Mouse (Mus musculus) frontal cortex, adult 2 months (tissue): ENCODE measurements around the gene Nr2c2. TPM values are rescaled to one million over a fixed set of nuclear protein-coding genes. Genes with fewer than 3 reads are reported as not detected.
"Not testable (repeated sequence)": the region's sequence is repeated elsewhere in the genome, so short reads cannot be mapped to it uniquely, and the experiment has no call there.

Experiments used
- DNase-seq, 2 experiments: peaks; one replicate each; pipeline ENCODE4 v3.0.0; 2022; ENCODE audit warnings: low spot score in 1 of 2; ENCODE audit errors: extremely low spot score in 1 of 2
- polyA plus RNA-seq: library from polyadenylated mRNA; depleted of rRNA; stranded (reverse); fragments of >200 nt; gene quantifications from 2 replicates; pipeline ENCODE4 v1.2.3, GENCODE M21; 2012; rRNA removed

Gene Nr2c2
- polyA plus RNA-seq, result 41.5 and 44.2 TPM in 2 replicates

DNA sequence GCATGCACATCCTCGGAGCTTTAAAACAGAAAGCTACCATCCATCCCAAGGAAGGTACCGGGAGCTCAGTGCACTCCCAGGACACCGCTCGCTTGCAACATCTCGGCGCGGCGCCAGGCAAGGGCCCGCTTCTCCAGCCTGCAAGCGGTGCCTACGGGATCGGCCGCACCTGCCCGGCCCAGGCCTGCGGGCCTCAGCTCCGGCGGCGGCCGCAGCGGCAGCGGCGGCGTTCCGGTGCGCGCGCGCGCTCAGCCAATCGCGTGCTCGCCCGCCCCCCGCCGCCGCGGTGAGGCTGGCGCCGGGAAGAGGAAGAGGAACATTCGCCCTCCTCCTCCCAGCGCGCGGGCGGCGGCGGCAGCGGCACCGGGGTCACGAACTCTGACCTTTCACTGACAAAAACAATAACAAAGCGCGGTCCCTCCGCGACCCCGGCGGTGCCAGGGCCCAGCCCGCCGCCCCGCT is at the start of gene Nr2c2:
Gene Nr2c2, plus strand, starts transcription at position 261 of the 462 bp plus-strand sequence.
- peak; percentile 64 to 84 for DNase-seq

DNA sequence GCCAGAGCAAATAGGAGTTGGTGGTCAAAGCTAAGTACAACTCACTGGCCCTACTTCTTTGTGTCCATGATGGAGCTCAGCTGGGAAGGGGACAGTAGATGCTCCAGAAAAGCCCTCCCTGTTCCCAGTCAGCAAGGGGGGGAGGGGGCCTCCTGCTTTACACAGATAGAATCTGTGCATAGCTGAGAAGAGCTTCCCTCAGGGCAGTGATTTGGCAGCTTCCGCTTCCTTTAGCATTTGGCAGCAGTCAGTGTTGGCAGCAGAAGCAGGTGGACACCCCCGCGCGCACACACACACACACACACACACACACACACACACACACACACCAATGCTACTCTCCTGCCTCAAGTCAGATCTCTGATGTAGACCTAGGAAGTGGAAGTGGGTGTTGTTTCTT is 49.1 kb upstream of the Nr2c2 start:
- peak in 1 of 2 experiments; percentile 51 for DNase-seq

DNA sequence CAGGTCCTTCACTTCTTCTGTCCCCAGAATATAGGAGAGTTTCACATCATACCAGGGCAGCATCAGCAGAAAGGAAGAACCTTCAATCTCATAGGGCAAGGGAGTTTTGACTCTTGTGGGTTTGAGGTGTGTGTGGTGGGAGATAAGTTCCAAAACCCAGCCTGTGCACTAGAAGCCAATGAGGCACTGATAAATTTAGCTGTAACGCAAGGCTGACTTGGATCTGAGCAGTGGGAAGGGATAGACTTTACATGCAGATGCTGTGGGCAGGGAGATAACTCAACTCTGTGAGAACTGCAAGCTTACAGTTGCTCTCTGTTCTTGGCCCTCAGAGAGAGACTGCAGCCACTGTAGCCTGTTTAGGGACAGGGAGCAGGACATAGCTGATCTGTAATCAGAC is 48.3 kb upstream of the Nr2c2 start:
- DNase-seq, result no peak

- DNase-seq, result no peak
These were observed 33.4 kb upstream of the Nr2c2 start for GRCm38 (mm10) chr6:92057768-92058167.

- DNase-seq, result no peak
These were observed 29.5 kb upstream of the Nr2c2 start for GRCm38 (mm10) chr6:92061725-92062124.

GRCm38 (mm10) chr6:92063452-92063851 is 27.7 kb upstream of the Nr2c2 start:
- DNase-seq, result no peak

DNA sequence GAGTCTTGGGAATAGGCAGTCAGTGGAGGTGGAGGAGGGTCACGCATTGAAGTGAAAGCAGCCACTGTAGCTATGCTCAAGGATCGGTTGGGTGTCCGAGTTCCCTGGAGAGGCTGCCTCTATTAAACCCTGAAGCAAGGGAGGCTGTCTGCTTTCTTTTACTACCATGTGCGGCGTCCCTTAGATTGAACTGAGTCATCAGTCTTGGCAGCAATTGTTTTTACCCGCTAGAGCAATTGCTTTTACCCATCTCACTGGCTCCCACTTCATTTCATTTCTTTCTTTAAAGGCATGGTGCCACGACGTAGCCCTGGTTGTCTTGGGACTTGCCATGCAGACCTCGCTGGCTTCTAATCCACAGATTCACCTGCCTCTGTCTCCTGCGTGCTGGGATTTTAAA is 27.1 kb upstream of the Nr2c2 start:
- DNase-seq, result peak in 1 of 2 experiments; percentile 75

- peak in 1 of 2 experiments; percentile 51 for DNase-seq
These were observed 25.3 kb upstream of the Nr2c2 start for GRCm38 (mm10) chr6:92065721-92066496.

DNA sequence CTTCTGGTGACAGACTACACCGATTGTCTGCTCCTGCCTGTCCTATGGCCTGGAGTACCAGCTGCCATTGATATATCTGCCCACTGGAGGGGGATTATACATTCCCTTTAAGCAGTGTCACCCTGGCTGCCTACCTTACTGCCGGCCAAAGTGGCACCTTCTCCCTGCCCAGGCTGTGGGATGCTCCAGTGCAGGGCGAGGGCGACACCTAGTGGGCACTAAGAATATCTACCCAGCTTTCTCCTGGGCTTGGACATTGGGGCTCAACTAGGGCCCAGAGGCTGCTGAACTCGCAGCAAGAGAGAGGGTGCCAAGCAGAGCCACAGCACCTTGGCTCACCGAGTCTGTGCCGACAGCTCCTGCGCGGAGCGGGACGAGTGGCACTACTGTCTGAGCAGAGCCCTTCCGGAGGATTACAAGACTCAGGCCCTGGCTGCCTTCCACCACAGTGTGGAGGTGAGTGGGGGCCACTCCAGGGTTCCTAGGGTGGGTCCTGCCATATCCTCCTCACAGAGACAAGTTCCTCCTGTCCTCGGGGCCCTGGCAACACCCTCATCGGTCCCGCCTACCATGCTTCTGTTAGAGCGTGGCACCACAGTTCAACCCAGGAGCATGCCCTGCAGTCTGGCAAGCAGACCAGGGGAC is 23.9 kb upstream of the Nr2c2 start:
- peak in 1 of 2 experiments; percentile 84 for DNase-seq

DNA sequence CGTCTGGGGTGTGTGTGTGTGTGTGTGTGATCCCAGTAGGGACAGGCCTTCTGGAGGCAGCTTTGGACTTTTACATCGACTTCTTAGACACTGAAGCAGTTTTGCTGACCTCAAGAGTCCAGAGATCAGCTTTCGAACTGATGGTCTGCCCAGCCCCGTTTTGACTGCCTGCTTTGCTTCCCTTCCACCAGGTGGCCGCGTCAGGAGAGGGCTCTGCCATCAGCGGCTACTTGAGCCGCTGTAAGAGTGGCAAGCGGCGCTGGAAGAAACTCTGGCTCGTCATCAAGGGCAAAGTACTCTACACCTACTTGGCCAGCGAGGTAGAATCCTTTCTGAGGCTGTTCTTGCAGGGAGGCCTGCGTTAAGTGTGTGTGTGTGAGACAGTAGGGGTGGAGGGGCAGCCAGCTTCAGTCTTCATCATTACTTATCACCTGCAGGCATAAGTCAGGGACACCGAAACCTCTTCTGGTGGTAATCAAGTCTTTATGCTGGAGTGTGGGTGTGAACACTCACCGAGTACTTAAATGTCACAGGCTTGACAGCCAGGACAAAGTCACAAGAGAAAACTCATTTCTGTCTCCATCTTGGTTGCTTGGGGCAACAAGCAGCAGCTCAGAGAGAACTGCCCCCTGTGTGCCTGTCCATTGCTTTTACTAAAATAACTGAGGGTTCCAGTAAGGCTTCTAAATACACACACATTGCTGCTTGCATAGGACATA is 19.9 kb upstream of the Nr2c2 start:
- no peak for DNase-seq

- DNase-seq, result no peak
These were observed 10.5 kb upstream of the Nr2c2 start for GRCm38 (mm10) chr6:92080730-92081129.

- no peak for DNase-seq
These were observed 8.4 kb upstream of the Nr2c2 start for GRCm38 (mm10) chr6:92082756-92083155.

GRCm38 (mm10) chr6:92084932-92085331 is 6.3 kb upstream of the Nr2c2 start:
- DNase-seq, result peak in 1 of 2 experiments; percentile 50

- not testable (repeated sequence) for DNase-seq
These were observed 2.0 kb upstream of the Nr2c2 start for GRCm38 (mm10) chr6:92089141-92089540.

- DNase-seq, result no peak
These were observed 1.2 kb upstream of the Nr2c2 start for GRCm38 (mm10) chr6:92089982-92090381.

DNA sequence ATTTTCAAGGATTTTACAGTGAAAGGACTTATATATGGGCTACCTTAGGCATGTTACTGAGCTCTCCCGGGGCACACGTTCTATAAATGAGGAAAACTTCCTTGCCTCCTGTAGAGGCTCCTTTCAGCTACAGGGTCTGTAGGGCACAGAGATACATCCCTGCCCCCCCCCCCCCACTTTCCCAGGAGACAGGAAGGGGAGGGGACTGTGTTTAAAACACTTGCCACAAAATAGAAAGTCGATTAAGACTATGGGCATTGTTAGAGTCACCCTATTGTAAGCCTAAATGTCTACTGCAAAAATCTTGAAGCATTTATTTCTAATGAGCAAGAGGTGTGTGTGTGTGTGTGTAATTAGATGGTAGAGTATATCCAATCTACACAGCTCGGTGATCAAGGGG is 693 bp upstream of the Nr2c2 start:
- DNase-seq, result no peak

GRCm38 (mm10) chr6:92091767-92092489 is 738 bp downstream of the Nr2c2 start:
- DNase-seq, result peak; percentile 97 to 100

DNA sequence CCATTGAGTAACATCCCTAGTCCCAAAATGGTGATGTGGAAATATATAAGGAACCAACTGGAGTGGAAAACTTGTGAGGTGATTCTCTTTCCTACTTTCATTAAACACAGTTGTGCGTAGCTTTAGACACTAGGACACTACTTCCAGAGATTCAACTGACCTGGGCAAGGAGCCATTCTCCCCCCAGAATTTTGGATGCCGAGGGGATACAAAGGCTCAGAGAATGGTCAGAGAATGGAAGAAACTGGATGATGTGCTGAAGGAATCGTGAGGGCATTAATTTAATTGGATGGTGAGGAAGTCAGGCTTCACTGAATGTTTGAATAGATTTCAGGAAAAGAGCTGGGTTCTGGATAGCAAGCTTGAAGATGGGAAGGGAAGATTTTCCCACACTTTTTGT is 1.5 kb downstream of the Nr2c2 start:
- DNase-seq, result no peak

DNA sequence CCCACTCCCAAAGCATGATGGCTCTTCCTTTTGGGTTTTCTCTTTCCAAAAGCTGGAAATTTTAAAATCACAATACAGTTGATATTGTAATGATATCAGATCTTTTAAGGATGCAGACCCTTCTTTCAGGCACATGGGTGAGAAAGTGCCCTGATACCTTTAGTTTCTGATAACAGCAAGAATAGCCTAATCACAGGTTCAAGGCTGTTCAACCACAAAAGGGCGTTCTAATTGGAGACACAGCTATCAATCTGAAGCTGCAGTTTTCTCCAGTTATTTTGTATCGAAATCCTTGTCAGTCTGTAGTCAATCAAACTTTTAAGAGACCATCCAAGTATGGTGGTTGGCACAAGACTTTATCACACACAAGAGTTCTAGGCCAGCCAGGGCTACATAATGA is 2.7 kb downstream of the Nr2c2 start:
- no peak for DNase-seq

DNA sequence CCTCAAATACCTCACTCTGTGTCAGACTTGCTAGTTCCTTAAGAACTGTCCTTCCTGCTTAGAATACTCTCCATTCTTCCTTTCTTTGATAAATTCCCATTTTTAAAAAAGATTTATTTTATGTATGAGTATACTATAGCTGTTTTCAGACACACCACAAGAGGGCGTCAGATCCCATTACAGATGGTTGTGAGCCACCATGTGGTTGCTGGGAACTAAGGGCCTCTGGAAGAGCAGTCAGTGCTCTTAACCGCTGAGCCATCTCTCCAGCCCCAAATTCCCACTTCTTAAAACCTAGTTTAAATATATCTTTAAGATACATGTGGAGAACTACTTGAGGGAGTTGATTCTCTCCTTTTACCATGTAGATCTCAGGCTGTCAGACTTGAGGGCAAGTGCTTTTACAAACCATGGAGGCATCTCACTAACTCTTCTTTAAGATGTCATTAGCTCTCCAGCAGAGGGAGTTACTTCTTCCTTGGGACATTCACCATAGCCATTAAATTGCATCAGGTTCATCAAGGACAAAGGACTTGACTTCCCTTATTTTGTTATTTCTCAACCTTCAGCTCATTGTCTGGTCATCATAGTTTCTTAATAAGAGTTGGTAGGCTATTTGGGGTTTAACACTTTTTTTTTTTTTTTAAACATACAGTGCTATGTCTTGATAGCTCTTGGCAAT is 9.6 kb downstream of the Nr2c2 start:
- DNase-seq, result no peak
